Mouse (Mus musculus): ENCODE data around the gene Ly9. TPM values are rescaled to one million over a fixed set of nuclear protein-coding genes. Genes with fewer than 3 reads are reported as not detected.

Ly9 gene
- polyA plus RNA-seq, 1 experiment from 2014 or later, result not detected

DNA sequence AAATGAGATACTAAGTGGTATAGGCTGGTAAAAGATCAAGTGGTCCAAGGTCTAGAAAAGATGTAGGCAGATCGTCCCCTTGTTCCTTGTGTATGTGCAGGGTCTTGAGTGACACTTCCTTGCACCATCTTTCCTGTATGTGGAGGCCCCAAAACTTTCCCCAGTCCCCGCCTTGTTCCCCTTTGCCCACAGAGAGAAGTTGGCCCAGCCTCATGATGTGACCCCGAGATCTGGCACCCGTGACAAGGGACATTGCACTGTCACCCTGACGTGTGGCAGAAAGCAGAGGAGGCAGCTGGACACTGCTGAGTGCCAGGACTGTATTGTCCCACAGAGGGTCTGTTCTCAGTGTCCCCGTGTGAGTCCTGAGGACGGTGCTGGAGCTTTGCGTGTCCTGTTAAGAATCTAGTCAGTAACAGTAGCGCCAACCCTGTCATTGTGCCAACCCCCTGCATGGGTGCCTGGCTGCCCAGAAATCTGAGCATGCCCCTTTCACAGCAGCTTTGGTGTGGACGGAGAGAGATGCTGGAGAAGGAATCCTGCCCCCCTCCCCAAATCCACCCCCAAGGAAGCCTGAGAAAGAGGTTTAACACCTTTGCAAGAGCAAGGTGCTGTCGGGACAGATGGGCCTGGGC is 9.8 kb upstream of the Ly9 start:
- H3K4me2 ChIP-seq (ENCODE audit: low read depth), result no peak overlapping the region
- ATAC-seq (ENCODE audit: insufficient read depth, low FRiP score, low TSS enrichment) (no peak), DNase-seq (ENCODE audit: low spot score) (no peak)
- H3K36me3 ChIP-seq (ENCODE audit: control insufficient read depth, insufficient read depth, low read length), result no peaks in the 10 kb centered on the region
- no peaks in the 10 kb centered on the region for H3K4me1 ChIP-seq (ENCODE audit: control insufficient read depth, insufficient read depth, low read length)
- H3K4me3 ChIP-seq (ENCODE audit: low read depth, low read length), result no peak overlapping the region
- no peak overlapping the region for H3K27ac ChIP-seq (ENCODE audit: low read depth, low read length)
- H3K9ac ChIP-seq (ENCODE audit: low read length), result no peak overlapping the region
- H3K27me3 ChIP-seq (ENCODE audit: control insufficient read depth, insufficient read depth, low read length), result no peaks in the 10 kb centered on the region
- WGBS, result 89% methylated on average over 11 of the region's 11 CpGs
- no peaks in the 10 kb centered on the region for H3K9me3 ChIP-seq (ENCODE audit: control insufficient read depth, low read length)

DNA sequence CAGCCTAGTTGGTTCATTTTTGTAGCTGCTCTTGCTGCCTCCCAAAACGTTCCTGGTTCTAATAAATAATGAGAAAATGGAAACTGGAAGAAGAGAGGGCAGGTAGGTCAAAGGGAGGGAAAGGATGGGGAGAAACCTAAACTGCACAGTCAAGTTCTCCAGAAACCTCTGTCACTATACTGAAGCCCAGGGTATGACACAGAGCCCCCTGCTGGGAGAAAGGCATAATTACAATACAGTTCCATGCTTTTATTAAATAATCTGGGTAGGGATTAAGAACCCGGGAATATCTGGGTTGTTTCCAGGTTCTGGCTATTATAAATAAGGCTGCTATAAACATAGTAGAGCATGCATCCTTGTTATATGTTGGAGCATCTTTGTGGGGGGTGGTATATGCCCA is 6.8 kb upstream of the Ly9 start:
- Histone ChIP-seq H3K27ac (ENCODE audit: low read depth, low read length) (no peak overlapping the region), H3K36me3 (ENCODE audit: control insufficient read depth, insufficient read depth, low read length) (no peaks in the 10 kb centered on the region), H3K9me3 (ENCODE audit: control insufficient read depth, low read length) (no peaks in the 10 kb centered on the region), H3K27me3 (ENCODE audit: control insufficient read depth, insufficient read depth, low read length) (no peaks in the 10 kb centered on the region), H3K4me2 (ENCODE audit: low read depth) (no peak overlapping the region), H3K4me3 (ENCODE audit: low read depth, low read length) (no peak overlapping the region), H3K9ac (ENCODE audit: low read length) (no peak overlapping the region), H3K4me1 (ENCODE audit: control insufficient read depth, insufficient read depth, low read length) (no peaks in the 10 kb centered on the region)
- ATAC-seq (ENCODE audit: insufficient read depth, low FRiP score, low TSS enrichment) (no peak), DNase-seq (ENCODE audit: low spot score) (no peak)
- WGBS, result 39% methylated on average over 2 of the region's 2 CpGs

DNA sequence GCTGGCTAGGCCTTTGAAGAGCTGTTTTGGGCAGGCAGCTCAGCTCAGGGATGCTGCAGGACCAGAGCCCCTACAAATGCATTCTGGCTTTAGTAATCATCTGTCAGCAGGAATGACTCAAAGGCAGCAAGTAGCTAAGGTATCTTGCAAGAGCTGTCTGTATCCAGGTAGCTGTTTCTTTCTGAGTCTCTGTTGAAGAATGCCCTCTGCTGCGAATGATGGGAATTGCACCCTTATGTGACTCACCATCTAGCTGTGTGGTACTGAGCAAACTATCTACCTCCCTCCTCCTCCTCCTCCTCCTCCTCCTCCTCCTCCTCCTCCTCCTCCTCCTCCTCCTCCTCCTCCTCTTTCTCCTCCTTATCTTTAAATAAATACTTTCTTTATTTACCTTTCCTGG is 3.6 kb upstream of the Ly9 start:
- H3K9me3 ChIP-seq (ENCODE audit: control insufficient read depth, low read length), result no peaks in the 10 kb centered on the region
- DNase-seq (ENCODE audit: low spot score), result no peak
- H3K36me3 ChIP-seq (ENCODE audit: control insufficient read depth, insufficient read depth, low read length), result no peaks in the 10 kb centered on the region
- no peak overlapping the region for H3K9ac ChIP-seq (ENCODE audit: low read length)
- H3K4me1 ChIP-seq (ENCODE audit: control insufficient read depth, insufficient read depth, low read length), result no peaks in the 10 kb centered on the region
- no peak overlapping the region for H3K27ac ChIP-seq (ENCODE audit: low read depth, low read length)
- WGBS, result 29% methylated on average over 1 of the region's 1 CpGs
- no peaks in the 10 kb centered on the region for H3K27me3 ChIP-seq (ENCODE audit: control insufficient read depth, insufficient read depth, low read length)
- no peak for ATAC-seq (ENCODE audit: insufficient read depth, low FRiP score, low TSS enrichment)
- H3K4me3 ChIP-seq (ENCODE audit: low read depth, low read length), result no peak overlapping the region
- H3K4me2 ChIP-seq (ENCODE audit: low read depth), result no peak overlapping the region

DNA sequence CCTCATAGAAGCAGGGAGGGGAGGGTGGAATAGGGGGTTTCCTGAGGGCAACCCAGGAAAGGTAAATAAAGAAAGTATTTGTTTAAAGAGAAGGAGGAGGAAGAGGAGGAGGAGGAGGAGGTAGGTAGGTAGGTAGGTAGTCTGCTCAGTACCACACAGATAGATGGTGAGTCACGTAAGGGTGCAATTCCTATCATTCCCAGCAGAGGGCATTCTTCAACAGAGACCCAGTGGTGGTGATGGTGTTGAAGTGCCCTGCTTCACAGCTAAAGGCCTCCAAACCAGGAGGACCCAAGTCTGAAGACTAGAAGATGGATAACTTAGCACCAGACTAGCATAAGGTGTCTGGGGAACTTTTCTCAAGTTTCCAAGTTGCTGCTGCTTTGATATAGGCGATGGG is 2.8 kb upstream of the Ly9 start:
- Histone ChIP-seq H3K9ac (ENCODE audit: low read length) (no peak overlapping the region), H3K9me3 (ENCODE audit: control insufficient read depth, low read length) (no peaks in the 10 kb centered on the region), H3K4me2 (ENCODE audit: low read depth) (no peak overlapping the region), H3K36me3 (ENCODE audit: control insufficient read depth, insufficient read depth, low read length) (no peaks in the 10 kb centered on the region), H3K27me3 (ENCODE audit: control insufficient read depth, insufficient read depth, low read length) (no peaks in the 10 kb centered on the region), H3K4me3 (ENCODE audit: low read depth, low read length) (no peak overlapping the region), H3K27ac (ENCODE audit: low read depth, low read length) (no peak overlapping the region), H3K4me1 (ENCODE audit: control insufficient read depth, insufficient read depth, low read length) (no peaks in the 10 kb centered on the region)
- ATAC-seq (ENCODE audit: insufficient read depth, low FRiP score, low TSS enrichment) (no peak), DNase-seq (ENCODE audit: low spot score) (no peak)
- WGBS, result 88% methylated on average over 2 of the region's 2 CpGs

DNA sequence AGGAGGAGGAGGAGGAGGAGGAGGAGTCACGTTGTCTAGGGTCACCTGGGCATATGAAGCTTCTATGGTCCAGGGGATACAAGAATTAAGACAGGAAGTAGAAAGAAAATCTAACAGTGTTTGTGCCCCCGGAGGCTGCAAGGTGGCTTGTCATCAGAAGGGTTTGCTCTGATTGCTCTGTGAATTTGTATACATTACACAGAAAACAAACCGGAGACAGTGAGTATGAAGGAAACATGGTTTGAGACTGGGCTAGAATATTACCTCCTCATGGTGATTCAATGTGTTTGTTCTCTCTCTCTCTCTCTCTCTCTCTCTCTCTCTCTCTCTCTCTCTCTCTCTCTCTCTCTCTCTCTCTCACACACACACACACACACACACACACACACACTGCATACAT is 554 bp downstream of the Ly9 start:
- Histone ChIP-seq H3K9ac (ENCODE audit: low read length) (no peak overlapping the region), H3K27me3 (ENCODE audit: control insufficient read depth, insufficient read depth, low read length) (no peaks in the 10 kb centered on the region), H3K36me3 (ENCODE audit: control insufficient read depth, insufficient read depth, low read length) (no peaks in the 10 kb centered on the region), H3K27ac (ENCODE audit: low read depth, low read length) (no peak overlapping the region), H3K4me3 (ENCODE audit: low read depth, low read length) (no peak overlapping the region), H3K4me2 (ENCODE audit: low read depth) (no peak overlapping the region), H3K9me3 (ENCODE audit: control insufficient read depth, low read length) (no peaks in the 10 kb centered on the region), H3K4me1 (ENCODE audit: control insufficient read depth, insufficient read depth, low read length) (no peaks in the 10 kb centered on the region)
- WGBS, result 77% methylated on average over 3 of the region's 3 CpGs
- ATAC-seq (ENCODE audit: insufficient read depth, low FRiP score, low TSS enrichment) (no peak), DNase-seq (ENCODE audit: low spot score) (no peak)

DNA sequence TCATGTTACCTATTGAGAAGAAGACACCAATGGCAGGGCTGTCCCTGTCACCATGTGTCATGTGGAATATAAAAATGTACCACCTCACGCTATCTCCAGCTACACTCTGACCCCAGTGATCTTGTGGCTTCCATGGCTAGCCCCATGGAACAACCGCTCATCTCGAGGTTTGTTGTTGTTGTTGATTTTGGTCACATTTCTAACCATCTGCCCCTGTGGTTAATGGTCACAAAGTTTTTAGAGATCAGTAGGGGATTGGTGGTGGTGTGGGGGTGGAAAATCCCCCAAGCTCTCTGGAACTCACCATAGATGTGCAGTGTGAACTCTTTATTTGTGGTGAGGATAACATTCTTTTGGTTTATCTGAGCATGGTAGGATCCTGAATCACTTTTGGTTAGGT is 2.5 kb downstream of the Ly9 start:
- WGBS, result 79% methylated on average over 3 of the region's 3 CpGs
- Histone ChIP-seq H3K4me1 (ENCODE audit: control insufficient read depth, insufficient read depth, low read length) (no peaks in the 10 kb centered on the region), H3K9me3 (ENCODE audit: control insufficient read depth, low read length) (no peaks in the 10 kb centered on the region), H3K9ac (ENCODE audit: low read length) (no peak overlapping the region), H3K4me2 (ENCODE audit: low read depth) (no peak overlapping the region), H3K27me3 (ENCODE audit: control insufficient read depth, insufficient read depth, low read length) (no peaks in the 10 kb centered on the region), H3K27ac (ENCODE audit: low read depth, low read length) (no peak overlapping the region), H3K4me3 (ENCODE audit: low read depth, low read length) (no peak overlapping the region), H3K36me3 (ENCODE audit: control insufficient read depth, insufficient read depth, low read length) (no peaks in the 10 kb centered on the region)
- ATAC-seq (ENCODE audit: insufficient read depth, low FRiP score, low TSS enrichment) (no peak), DNase-seq (ENCODE audit: low spot score) (no peak)

DNA sequence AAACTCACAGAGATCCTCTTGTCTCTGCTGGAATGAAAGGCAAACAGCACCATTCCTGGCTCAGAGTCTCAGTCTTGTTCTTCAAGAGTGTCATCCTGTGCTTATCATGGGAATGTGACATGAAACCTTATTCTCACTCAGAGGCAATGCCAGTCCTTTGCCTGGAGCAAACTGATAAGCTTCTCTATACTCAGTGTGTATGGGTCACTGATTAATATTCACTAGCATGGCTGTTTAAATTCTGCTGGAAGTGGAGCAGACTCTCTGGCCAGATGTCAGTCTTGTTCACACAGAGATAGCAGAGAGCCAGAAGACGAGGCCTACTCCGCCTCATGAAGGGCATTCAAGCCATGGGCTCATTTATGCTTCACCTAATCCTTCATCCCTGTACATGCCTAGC is 22.6 kb downstream of the Ly9 start:
- Histone ChIP-seq H3K9me3 (ENCODE audit: control insufficient read depth, low read length) (no peaks in the 10 kb centered on the region), H3K4me3 (ENCODE audit: low read depth, low read length) (no peak overlapping the region), H3K27me3 (ENCODE audit: control insufficient read depth, insufficient read depth, low read length) (no peaks in the 10 kb centered on the region), H3K9ac (ENCODE audit: low read length) (no peak overlapping the region), H3K36me3 (ENCODE audit: control insufficient read depth, insufficient read depth, low read length) (no peaks in the 10 kb centered on the region), H3K4me1 (ENCODE audit: control insufficient read depth, insufficient read depth, low read length) (no peaks in the 10 kb centered on the region), H3K27ac (ENCODE audit: low read depth, low read length) (no peak overlapping the region), H3K4me2 (ENCODE audit: low read depth) (no peak overlapping the region)
- whole genome bisulfite sequencing, result 88% methylated on average over 2 of the region's 2 CpGs
- ATAC-seq (ENCODE audit: insufficient read depth, low FRiP score, low TSS enrichment), result no peak
- no peak for DNase-seq (ENCODE audit: low spot score)

DNA sequence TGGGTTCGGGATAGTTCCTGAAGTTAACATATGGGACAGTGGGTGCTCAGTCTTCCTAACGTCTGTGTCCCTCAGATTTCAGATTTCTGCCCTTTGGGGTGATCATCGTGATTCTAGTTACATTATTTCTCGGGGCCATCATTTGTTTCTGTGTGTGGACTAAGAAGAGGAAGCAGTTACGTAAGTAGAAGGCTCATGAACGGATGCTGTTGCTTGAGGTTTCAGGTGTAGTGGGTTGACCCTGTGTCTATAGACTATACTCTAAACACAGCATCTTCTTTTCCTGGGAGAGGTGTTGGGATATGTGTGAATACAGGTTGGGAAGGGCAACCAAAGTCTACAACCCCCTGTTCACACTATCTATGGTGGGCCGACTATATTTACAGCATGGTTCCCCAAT is 30.0 kb downstream of the Ly9 start:
- ATAC-seq (ENCODE audit: insufficient read depth, low FRiP score, low TSS enrichment) (no peak), DNase-seq (ENCODE audit: low spot score) (no peak)
- 88% methylated on average over 7 of the region's 7 CpGs for WGBS
- Histone ChIP-seq H3K36me3 (ENCODE audit: control insufficient read depth, insufficient read depth, low read length) (no peaks in the 10 kb centered on the region), H3K9me3 (ENCODE audit: control insufficient read depth, low read length) (no peaks in the 10 kb centered on the region), H3K4me1 (ENCODE audit: control insufficient read depth, insufficient read depth, low read length) (no peaks in the 10 kb centered on the region), H3K9ac (ENCODE audit: low read length) (no peak overlapping the region), H3K27me3 (ENCODE audit: control insufficient read depth, insufficient read depth, low read length) (no peaks in the 10 kb centered on the region), H3K27ac (ENCODE audit: low read depth, low read length) (no peak overlapping the region), H3K4me3 (ENCODE audit: low read depth, low read length) (no peak overlapping the region), H3K4me2 (ENCODE audit: low read depth) (no peak overlapping the region)

DNA sequence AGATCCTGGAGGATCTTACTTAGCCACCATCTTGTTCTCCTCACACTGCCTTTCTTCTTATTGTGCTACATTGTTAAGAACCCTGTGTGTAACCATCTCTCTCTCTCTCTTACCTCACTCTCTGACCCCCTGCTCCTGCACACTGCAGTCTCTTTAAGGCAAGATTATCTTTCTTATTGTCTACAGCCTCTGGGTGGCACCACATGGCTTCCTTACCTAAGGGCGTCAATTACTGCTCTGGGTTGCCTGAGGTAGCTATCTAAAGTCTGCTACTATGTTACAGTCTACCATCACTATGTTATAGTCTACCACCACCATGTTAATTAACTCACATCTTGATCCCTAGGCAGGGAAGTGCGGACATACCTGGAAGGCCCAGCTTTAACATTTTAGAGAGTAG is 38.8 kb downstream of the Ly9 start:
- Histone ChIP-seq H3K27me3 (ENCODE audit: control insufficient read depth, insufficient read depth, low read length) (no peaks in the 10 kb centered on the region), H3K9me3 (ENCODE audit: control insufficient read depth, low read length) (no peaks in the 10 kb centered on the region), H3K4me1 (ENCODE audit: control insufficient read depth, insufficient read depth, low read length) (no peaks in the 10 kb centered on the region), H3K9ac (ENCODE audit: low read length) (no peak overlapping the region), H3K4me3 (ENCODE audit: low read depth, low read length) (no peak overlapping the region), H3K36me3 (ENCODE audit: control insufficient read depth, insufficient read depth, low read length) (no peaks in the 10 kb centered on the region), H3K27ac (ENCODE audit: low read depth, low read length) (no peak overlapping the region), H3K4me2 (ENCODE audit: low read depth) (no peak overlapping the region)
- 57% methylated on average over 2 of the region's 2 CpGs for WGBS
- DNase-seq (ENCODE audit: low spot score) (no peak), ATAC-seq (ENCODE audit: insufficient read depth, low FRiP score, low TSS enrichment) (no peak)
